Mouse (Mus musculus): ENCODE measurements around the gene Slc37a1.

Gene Slc37a1

DNA sequence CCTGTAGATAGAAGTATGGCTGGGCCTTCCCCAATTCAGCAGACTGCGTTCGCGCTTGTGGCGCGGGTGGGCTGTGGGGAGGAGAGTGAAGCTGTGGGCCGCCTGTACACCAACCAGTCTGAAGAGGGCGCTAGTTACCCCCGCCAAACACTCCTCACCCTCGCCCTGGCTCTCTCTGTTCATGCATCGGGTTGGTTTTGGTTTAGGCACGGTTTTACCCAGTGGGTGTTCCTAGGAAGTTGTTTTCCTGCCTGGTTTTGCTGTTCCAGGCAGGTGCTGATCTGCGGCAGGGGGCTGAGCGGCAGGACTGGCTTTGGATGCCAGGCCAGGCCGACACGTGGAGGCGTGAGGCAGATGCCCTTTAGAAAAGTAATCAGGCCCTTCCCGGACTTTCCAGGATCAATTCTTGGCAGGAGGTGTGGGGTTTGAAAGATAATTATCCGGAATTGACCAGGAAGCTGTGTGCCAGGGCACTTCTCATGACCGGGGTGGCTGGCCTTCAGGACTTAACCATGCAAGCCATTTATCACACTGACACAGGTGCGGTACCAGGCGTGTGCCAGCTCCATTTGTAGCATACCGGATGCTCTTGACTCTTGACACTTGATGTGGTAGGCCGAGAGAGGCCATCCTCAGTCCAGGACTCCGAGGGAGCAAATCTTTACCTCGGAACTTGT, 8.8 kb downstream of the Slc37a1 start:
- DNase-seq, result peak; percentile 87

DNA sequence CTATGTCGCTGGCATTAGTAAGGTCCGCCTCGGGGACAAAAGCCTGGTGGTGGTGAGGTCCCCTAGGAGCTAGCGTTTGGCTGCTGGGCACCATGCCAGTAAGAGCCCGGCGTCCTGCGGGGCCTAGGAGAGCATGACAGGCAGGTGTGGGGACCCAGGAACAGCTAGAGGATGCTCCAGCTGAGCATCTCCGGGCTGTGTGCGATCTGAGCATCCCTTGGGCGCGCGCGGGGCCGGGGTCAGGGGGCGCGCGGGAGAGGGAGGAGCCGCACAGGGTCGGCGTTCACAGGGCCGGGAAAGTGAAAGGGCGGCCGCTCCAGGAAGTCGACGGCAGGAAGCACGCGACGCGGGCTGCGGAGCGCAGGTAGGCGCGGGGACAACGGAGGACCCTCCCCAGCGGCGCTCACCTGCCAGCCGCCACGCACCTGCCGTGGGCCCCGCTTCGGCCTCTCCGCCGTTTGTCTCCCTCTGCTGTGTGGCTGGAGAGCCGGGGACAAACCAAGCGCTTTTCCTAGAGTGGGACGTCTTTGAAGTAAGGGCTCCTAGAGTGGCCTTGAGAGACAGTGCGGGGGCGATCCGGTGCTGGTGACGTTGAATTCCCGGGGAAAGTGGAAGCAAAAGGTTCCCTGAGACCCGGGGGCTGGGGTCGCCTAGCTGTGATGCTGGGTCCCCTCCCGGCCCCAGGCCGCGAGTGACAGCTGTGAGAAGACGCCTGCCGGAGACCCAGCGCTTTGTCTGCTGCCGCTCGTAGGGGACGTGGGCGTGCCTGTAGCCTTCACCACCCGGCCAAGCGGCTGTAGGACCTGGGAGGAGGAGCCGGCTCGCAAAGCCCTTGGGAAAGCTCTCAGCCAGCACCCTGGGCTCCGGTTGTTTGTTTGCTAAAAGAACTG, 9.5 kb downstream of the Slc37a1 start:
- DNase-seq, result peak; percentile 92

GRCm38 (mm10) chr17:31297521-31297939, 10.9 kb downstream of the Slc37a1 start:
- peak; percentile 50 for DNase-seq

GRCm38 (mm10) chr17:31298419-31299209, 12.0 kb downstream of the Slc37a1 start:
- peak; percentile 20 for DNase-seq

GRCm38 (mm10) chr17:31299981-31300380, 13.4 kb downstream of the Slc37a1 start:
- DNase-seq, result peak; percentile 66

GRCm38 (mm10) chr17:31300736-31301135, 14.1 kb downstream of the Slc37a1 start:
- peak; percentile 55 for DNase-seq

- no peak for DNase-seq
Measured at GRCm38 (mm10) chr17:31303401-31303800, 16.8 kb downstream of the Slc37a1 start.

DNA sequence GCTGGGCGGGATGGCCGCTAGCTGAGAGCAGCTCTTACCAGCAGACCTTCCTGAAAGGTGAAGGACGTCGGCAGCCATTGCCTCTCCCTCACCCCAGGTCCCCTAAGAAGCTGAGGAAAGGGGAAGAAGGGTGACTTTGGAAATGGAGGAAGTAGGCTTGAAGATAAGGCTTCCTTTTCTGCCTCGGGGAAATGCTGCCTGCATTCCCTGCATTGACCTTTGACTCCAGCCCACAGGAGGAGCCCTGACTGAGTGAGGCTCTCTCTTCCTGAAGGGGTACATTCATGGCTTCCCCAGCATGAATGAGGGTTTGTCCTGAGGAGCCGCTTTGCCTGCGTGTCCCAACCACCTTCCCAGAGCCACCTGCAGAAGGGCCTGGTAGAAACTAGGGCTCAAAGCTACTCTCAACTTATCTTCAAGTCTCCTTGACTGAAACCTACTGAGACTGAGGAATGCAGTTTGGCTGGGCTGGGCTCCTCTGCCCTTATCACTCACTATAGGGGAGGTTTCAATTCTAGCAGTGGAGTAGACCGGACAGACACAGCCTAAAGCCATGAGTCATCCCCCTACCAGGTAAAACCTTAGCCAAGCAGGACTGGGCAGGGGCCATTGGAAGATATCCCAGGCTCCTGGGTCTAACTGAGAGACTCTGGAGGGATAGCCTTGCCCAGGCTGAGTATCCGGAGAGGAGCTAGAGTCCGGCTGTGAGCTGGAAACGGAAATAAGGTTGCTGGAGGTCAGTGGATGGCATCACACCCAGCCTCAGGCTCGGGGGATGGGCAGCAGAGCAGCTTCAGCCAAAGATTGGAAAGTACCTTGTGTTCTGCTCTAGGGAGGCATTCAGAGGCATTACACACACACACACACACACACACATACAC, 18.5 kb downstream of the Slc37a1 start:
- DNase-seq, result peak; percentile 54

DNA sequence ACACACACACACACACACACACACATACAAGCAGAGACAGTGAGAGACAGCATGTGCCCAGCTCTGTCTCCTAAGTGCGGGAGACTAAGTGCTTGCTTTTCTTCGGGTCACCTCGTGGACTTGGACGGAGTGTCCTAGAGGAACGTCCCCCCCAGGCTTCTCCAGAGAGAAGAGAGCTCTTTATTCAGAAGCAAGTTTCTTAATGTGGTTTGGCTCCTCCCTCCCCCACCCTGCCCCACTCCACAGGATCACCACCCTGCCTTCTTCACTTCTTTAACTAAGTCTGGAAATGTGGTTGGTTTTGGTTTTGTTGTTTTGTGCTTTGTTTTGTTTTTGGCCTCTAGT, 19.2 kb downstream of the Slc37a1 start:
- no peak for DNase-seq

DNA sequence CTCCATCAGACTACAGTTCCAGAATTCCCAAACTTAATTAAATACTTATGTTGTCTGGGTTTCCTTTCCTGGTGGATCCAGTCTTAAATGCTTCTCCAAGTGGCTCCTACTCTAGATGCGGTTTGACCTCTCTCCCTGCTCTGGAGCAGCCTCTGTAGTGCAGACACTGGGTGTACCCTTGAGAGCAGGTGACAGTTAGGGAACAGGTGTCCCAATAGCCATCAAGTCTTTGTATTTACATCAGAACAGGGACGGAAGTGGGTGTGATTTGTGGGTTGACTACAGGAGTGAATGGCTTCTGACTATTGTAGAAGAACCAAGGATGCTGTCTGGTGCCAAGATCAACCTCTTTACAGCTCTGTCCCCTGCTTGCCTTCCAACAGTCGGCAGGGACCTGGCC, 21.2 kb downstream of the Slc37a1 start:
- DNase-seq, result no peak

DNA sequence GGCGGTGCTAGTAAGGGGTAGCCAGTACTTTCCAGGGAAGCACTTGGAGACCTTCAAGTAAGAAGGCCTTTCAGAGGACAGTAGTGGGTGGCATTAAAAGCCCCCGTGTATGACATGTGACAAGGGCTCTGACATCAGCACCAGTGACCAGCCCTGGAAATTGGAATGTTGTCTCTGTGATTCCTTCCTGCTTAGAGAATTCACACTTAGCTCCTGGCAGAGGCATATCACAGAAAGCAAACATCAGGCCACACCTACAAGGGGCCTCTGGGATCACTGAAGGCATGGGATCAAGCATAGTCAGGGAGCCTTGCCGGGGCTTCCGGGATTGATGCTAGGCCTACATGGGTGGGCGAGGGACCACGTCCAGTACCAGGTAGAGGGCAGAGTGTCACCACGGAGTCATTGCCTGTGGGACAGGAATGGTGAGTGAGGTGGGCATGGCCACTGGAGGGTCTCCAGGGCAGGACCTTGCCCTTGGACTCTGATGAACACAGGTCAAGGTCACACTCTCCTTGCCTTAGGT, 21.8 kb downstream of the Slc37a1 start:
- DNase-seq, result no peak

- DNase-seq, result no peak
Measured at GRCm38 (mm10) chr17:31309281-31309793, 22.7 kb downstream of the Slc37a1 start.

DNA sequence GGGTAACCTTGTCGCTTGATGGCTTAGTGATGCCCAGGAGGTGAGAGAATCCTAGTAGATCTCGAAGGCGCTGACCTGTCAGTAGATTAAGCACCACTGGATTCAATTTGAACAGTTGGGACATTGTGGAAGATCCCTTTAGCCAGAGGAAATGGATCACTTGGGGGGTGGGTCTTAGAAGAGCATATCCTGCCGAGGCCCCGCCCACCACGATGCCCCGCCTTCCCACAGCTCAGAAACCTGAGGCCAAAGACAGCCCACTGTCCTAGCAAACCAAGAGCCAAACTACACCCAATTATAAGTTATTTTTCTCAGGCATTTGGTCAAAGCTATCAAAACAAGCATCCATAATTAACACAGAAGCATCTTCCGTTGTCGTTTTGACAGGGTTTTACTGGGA, 24.5 kb downstream of the Slc37a1 start:
- DNase-seq, result no peak

DNA sequence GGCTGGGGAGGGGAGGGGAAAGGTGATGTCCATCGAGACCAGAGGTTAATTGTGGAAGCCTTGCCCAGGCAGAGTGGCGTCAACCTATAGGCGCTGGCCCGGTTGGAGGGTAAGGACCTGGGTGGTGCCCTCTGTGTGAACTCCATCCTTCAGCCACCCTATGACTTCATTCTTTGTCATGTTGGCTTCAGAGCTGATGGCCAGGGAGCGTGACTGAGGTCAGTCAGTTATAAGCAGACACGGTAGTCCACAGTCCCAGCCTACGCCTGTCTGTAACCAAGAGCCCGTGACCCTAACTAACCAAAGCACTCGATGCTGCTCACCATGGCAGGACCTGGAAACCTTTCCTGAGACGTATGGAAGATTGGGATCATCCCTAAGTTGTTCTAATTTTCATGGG, 26.1 kb downstream of the Slc37a1 start:
- DNase-seq, result no peak

GRCm38 (mm10) chr17:31315046-31315792, 28.6 kb downstream of the Slc37a1 start:
- DNase-seq, result no peak

DNA sequence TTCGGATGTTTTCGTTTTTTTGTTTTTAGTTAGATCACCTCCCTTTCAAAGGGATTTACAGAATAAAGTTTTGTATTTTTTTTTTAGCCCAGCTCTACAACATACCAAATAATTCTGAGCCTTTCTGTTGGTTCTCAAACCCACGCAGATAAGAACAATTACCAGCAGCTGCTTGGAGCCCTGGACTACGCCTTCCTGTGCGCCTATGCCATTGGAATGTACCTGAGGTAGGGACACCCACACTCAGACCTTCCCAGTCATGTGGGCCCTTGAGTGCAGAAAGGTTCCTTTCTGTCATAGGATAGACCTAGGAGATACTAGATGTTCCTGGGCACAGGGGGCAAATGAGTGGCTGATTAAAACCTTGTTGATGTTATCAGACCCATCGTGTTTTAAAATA, 29.4 kb downstream of the Slc37a1 start:
- DNase-seq, result no peak

DNA sequence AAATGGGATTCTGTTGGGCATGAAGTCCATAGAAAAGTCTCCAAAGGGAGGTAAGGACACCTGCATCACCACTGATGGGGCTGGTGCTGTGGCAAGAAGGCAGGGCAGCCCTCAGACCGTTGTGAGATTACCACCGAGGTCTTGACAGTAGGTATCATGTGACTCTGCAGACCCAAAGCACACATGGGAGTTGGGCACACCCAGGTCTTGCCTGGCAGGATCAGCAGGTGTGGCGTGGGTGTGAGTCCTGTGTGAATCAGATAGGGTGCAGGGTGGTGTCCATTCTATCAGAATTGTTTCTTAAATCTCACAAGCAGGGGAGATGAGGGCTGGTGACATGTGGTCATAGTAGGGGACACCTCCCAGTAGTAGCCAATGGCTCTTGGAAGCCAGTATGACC, 30.4 kb downstream of the Slc37a1 start:
- DNase-seq, result no peak

DNA sequence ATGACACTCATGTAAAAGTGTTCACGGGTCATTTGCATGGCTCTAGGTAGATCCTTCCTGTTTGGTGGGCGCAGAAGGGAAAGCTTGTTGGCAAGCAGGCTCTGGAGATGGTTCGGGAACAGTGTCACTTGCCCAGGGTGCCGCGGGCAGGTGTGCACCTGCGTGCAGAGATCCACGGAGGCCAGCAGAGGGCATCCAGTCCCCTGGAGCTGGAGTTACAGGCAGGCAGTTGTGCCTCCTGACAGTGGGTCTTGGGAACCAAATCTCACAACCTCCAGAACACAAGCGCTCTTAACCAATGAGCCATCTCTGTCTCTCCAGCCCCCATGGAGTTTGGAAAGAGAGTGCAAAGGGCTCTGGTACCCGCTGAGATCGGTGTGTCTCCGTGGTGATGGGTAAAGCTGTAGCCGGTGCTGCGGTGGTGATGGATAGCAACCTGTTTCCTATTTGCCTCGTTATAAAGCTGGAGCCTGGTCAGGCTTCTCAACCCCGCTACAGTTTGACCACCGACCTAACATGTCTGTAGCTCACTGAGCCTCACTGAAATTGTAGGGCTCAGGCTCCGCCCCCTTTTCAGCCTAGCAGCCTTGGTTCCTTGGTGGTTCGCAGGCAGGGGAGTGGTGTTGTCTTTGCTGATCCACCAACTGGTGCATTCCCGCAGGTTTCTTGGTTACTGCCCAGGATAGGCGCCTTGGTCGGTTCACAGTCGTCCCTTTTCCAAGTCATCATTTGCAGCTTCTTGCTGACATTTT, 31.1 kb downstream of the Slc37a1 start:
- peak; percentile 48 for DNase-seq

DNA sequence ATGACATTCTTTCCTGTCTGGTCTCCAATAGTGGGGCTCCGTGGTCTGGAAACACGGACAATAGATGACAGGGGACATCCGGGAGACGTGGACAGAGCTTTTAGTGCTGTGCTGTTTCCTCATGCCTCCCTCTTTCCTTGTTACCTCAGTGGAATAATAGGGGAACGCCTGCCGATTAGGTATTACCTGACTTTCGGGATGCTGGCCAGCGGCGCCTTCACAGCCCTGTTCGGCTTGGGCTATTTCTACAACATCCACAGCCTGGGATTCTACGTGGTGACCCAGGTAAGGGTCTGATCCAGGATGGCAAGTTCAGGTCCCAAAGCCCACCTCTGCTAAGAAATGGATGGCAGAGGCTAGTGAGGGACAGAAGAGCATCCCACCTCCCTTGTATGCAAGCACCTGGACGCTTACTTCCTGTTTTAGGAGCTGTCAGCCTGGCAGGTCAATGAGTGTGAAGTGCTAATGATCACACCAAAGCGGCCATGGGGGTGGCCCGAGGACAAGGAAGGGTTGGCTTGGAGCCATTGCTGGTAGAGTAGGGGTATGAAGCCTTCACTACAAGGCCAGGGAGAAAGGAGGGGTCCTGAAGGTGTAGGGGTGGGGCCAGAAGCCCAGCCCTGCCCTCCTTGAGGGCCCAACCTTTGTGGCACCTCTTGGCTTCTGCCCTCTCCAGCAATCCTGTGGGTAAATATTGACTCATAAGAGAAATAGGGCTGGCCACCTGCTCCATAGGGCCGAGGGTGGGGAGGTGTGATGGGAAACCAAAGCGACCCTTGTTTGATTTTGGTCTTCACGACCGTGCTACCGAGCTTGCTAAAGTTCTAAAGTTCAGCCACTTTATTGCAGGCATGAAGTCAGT, 32.5 kb downstream of the Slc37a1 start:
- DNase-seq, result no peak

All from thymus, postnatal 4 days (tissue).